Mouse (Mus musculus) testis, adult 2 months (tissue): ENCODE data around the gene Gm20388.

Experiments used
- CTCF ChIP-seq: fragments of 200-500 bp; IDR thresholded peaks from 2 replicates; pipeline ENCODE4 v1.5.1; 2012; ENCODE audit warnings: low read depth, mild to moderate bottlenecking, inconsistent platforms, low read length, moderate library complexity; ENCODE audit not compliant: control insufficient read depth, insufficient read depth, insufficient replicate concordance
- POLR2A ChIP-seq: fragments of 200-500 bp; IDR thresholded peaks from 2 replicates; pipeline ENCODE4 v1.6.1; 2012; ENCODE audit warnings: low read depth, mild to moderate bottlenecking, inconsistent platforms, low read length, moderate library complexity; ENCODE audit not compliant: control insufficient read depth

DNA sequence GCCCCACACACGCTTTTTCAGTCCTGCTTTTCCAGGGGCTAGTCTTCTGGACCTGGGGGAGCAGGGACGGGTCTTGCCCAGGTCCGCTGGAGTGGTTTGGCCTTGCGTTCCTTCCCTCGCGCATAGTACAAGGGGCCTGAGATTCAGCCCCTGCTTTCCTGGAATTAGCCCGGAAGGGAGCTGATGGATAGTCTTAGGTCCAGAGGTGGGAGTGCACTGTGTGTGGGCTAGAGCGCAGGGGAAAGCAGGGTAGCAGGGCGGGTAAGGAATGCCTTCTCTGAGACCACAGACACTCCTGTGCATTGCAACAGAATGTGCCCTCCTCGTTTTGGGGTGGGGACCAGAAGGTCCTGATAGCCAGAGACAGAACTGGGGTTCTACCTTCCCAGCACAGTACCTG is 2666.5 kb downstream of the Gm20388 start:
- TF ChIP-seq CTCF = no peak
- TF ChIP-seq POLR2A = no peak
